Mouse (Mus musculus): Measurements from ENCODE around the gene Sys1.
A peak's percentile ranks its signal among the peaks of the same experiment; 100 is the strongest.

Sys1 gene

GRCm38 (mm10) chr2:164434681-164435080 is 22.1 kb upstream of the Sys1 start:
- no peak for DNase-seq (ENCODE audit: low spot score in 2 of 2)

DNA sequence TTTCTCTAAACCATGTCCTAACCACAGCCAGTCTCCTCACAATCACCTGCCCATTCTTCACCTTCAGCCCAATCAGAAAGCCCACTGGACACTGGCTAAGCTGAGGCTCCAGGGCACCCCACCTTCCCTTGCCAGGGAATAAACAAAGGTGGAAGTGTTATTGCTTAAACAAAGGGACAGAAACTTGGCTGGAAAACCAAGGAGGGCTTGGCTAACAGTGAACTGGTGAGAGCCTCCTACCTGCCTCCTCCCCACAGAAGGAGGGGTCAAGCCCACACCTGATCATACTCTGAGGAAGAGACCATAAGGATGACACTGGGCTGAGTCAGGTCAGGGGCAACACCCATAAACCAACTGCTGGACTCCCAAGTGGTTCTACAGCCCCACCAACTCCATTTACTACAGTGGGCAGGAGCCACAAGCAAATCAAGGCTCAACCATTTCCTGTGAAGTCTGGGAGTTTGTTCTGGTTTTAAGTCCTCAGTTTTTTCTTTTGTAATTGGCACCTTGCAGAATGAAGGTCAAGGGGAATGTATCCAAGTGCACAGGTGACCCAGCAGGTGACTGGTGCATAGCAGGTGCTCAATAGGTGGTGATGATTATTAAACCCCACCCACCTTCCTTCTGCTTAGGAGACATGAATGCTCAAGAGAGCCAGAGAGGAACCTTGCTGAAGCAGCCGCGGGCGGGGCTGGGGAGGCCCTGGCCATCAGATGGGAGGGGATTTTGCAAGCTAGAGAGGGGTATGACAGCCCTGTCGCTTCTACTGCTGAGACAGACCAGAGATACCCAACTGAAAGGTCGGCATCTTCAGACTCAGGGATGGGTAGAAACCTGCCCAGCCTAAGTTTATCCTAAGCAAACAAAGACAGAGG is 21.3 kb upstream of the Sys1 start:
- DNase-seq (ENCODE audit: low spot score in 2 of 2) = no peak

- peak in 1 of 2 experiments; percentile 34 for DNase-seq (ENCODE audit: low spot score in 2 of 2)
These were observed 20.4 kb upstream of the Sys1 start for GRCm38 (mm10) chr2:164436215-164436913.

GRCm38 (mm10) chr2:164436961-164437360 is 19.8 kb upstream of the Sys1 start:
- no peak for DNase-seq (ENCODE audit: low spot score in 2 of 2)

DNA sequence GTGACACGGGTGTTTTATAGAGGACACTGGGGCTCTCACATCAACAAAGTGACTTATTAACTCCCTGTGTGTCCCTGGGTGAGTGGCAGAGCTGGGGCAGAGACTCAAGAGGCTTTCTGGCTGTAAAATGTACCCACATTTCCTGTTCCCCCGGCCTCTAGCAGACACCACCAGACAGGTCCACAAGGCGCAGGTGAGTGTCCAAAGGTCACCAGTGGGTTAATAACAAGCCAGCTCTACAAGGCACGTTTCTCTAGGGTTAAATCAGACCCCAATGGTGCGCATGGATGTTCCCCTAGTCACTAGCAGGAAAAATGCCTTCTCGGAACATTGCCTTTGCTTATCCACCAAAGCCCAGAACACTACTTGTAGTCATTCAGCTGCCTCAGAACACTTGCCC is 19.1 kb upstream of the Sys1 start:
- no peak for DNase-seq (ENCODE audit: low spot score in 2 of 2)

DNA sequence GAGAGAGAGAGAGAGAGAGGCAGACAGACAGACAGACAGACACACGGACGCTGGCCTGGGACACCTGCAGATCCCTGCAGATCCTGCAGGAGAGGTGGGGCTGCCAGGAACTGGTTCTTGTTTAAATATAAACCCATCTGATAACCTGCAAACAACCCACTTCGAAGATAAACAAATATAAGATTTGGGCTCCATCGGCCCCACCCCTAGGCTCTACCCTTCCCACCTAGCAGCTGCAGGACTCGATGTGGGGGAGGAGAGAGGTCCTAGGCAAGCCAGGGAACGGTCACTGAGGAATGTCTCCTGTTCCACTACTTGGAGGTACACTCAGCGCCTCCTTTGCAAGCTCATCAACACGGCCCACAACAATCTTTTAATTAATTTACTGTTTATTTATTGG is 18.5 kb upstream of the Sys1 start:
- DNase-seq (ENCODE audit: low spot score in 2 of 2) = no peak

- no peak for DNase-seq (ENCODE audit: low spot score in 2 of 2)
These were observed 17.8 kb upstream of the Sys1 start for GRCm38 (mm10) chr2:164439001-164439421.

GRCm38 (mm10) chr2:164440314-164440713 is 16.4 kb upstream of the Sys1 start:
- DNase-seq (ENCODE audit: low spot score in 2 of 2) = no peak

- DNase-seq (ENCODE audit: low spot score in 2 of 2) = no peak
These were observed 15.6 kb upstream of the Sys1 start for GRCm38 (mm10) chr2:164441155-164441554.

GRCm38 (mm10) chr2:164441731-164442130 is 15.0 kb upstream of the Sys1 start:
- DNase-seq (ENCODE audit: low spot score in 2 of 2) = no peak

DNA sequence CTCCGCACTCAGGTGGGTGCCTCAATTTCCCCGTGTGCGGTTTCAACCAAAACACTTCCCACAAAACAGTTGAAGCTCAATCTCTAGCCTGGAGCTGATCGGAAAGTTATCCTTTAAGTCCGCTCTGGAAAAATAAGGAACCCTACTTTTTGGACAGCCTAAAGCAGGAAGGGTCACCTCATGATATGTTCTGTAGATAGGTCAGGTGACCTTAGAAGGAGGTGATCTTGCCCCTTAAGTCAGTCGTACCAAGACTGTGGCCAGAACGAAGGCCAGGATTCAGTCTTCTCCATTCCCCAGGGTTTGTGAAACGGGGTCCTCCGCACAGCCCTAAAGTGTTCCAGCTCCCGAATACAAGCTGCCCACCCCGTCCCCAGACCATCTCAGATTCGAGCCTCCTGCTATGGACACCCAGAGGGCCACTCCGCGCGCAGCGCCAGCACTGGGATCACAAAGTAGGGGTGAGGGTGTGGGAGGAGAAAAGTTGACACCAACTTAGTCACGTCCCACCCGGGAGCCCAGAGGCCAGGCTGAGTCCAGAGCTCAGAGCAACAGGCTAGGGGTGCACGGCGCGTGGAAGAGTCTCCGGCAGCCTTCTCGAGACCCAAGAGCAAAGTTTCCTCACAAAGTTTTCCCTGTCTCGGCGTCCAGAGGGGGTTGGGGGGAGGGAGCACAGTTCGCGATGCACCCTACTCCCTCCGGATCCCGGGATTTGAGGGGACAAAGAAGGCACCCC is 14.3 kb upstream of the Sys1 start:
- DNase-seq (ENCODE audit: low spot score in 2 of 2) = no peak

GRCm38 (mm10) chr2:164443051-164443437 is 13.7 kb upstream of the Sys1 start:
- DNase-seq (ENCODE audit: low spot score in 2 of 2) = peak; percentile 48 to 71

DNA sequence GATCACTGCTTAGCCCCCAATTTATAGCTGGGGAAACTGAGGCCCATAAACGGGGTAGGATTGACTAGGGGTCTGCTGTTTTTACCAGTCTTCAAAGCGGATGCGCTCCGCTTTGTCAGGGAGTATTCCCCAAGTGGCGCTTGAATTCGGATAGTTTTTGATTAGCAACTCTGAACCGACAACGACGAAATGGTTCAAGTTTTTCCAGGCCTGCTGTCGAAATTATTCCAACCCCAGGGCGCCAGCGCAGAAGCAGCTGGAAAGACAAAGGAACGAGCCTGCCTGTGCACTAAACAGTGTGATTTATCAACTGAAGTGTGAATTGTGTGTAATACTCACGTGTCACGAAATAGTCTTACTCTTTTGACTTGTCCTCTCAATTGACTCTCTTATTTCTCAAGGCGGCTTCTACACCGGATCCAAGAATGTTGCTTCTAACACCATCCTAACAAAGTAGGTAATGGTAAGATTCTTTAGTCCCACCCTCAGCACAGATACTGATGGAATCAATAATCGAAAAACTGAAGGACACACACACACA is 13.2 kb upstream of the Sys1 start, which contains the start of gene Sdc4:
Sdc4 (minus strand) TSS at position 428 of the 541 bp plus-strand sequence.
- no peak for DNase-seq (ENCODE audit: low spot score in 2 of 2)

GRCm38 (mm10) chr2:164444701-164445100 is 12.1 kb upstream of the Sys1 start:
- DNase-seq (ENCODE audit: low spot score in 2 of 2) = no peak

GRCm38 (mm10) chr2:164445399-164446085 is 11.2 kb upstream of the Sys1 start:
- no peak for DNase-seq (ENCODE audit: low spot score in 2 of 2)

DNA sequence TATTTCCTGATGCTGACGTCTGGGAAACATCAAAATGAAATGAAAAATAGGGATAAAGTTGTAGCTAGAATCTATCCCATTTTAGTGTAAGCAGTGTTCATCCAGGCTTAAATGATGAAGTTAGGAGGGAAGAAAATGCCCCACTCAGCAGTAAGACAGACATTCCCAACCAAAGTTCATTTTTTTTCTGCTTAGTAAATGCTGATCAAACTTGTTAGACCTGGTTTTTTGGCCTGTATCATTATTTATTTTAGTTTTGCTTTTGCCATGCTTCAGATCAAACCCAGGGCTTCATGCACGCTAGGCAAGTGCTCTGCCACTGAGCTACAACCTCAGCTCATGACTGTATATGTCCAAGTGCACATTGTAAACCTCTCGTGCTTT is 10.7 kb upstream of the Sys1 start:
- no peak for DNase-seq (ENCODE audit: low spot score in 2 of 2)

DNA sequence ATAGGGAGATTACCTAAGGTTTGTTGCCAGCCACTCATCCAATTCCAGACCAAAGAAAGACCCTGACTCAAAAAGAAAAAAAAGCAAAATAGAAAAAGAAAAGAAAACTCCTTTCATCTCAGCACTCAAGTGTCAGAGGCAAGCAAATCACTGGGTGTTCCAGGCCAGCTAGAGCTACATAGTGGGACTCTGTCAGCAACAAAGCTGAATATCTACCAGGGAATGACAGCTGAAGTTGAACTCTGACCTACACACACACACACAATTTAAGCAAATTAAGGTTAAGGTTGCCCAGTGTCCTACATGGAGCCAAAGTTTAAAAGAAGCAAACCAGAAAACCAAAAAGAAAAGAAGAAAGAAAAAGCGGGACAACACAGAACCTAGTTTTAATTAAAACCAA is 8.6 kb upstream of the Sys1 start:
- no peak for DNase-seq (ENCODE audit: low spot score in 2 of 2)

DNA sequence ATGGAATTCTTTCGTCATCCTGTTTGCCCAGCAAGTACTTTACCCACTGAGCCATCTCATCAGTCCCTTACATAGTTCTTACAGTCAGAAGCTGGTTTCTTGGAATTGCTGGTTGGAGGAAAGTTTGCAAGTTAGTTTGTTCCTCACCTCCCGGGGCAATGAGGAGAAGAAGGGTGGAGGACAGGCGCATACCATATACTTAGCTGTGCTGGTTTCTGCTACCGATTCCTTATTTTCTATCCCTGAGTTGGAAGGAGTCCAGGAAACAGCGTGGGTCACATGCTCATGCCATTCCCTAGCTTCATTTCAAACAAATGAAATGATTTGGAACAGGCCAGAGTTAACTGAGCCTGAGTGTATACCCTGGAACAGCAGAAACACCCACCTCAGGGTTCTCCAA is 7.8 kb upstream of the Sys1 start:
- DNase-seq (ENCODE audit: low spot score in 2 of 2) = no peak

- DNase-seq (ENCODE audit: low spot score in 2 of 2) = no peak
These were observed 7.3 kb upstream of the Sys1 start for GRCm38 (mm10) chr2:164449341-164450042.

DNA sequence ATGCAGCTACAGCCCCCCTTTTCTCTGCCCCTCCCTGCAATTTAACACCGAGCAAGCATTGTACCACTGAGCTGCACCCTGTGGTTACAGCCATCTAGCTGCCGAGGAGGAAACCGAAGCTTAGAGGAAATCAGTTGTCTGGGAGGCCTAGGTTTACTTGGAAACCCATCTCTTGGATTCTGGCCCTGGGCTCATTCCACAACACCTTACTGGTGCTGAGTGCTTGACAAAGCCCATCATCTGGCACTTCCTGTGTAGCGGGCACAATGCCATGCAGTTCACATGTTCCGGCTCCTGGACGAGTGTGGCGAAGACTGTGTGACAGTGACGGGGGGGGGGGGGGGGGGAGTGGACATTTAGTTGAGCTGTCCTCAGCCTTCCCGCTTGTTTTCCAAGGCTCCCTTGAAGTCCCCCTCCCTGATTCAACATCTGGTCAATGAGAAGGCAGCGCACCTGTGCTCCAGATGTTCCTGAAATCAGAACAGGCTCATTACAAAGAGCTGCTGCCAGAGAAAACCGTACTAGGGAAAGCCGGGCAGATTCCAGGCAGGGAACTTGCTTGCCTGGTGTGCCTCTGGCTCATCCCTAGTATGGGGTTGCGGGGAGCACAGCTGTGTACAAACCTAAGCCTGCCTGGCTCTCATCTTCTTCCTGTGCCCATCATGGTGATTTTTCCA is 4.6 kb upstream of the Sys1 start:
- DNase-seq (ENCODE audit: low spot score in 2 of 2) = no peak

All from frontal cortex, postnatal 10 days (tissue).